Mouse (Mus musculus): ENCODE results near the gene Hoxd8. TPM values are rescaled to one million over a fixed set of nuclear protein-coding genes. Genes with fewer than 3 reads are reported as not detected.
A peak's percentile ranks its signal among the peaks of the same experiment; 100 is the strongest.

The Hoxd8 gene
- polyA plus RNA-seq, 1 experiment from 2014 or later, result 1.3 TPM

- TF ChIP-seq CTCF (IDR thresholded peaks at IDR 0.05; ENCODE audit: low read depth) (no peak), EP300 (optimal IDR thresholded peaks at IDR 0.05) (no peak)
- H3K9me3 ChIP-seq (ENCODE audit: control insufficient read depth, low read length), result no peaks in the 10 kb centered on the region
- H3K4me3 ChIP-seq (ENCODE audit: low read depth, low read length), result peak overlapping the region; percentile 23
- H3K27ac ChIP-seq (replicated peaks), result no peak overlapping the region
- no peak overlapping the region for H3K9ac ChIP-seq (ENCODE audit: low read length)
- DNase-seq (ENCODE audit: low spot score) (peak; percentile 20), ATAC-seq (ENCODE audit: low FRiP score, low TSS enrichment) (peak; percentile 43)
- H3K4me2 ChIP-seq (replicated peaks; ENCODE audit: low read depth), result peak overlapping the region; percentile 35
- WGBS, result 1% methylated on average over 58 of the region's 78 CpGs
- no peaks in the 10 kb centered on the region for H3K36me3 ChIP-seq (ENCODE audit: control insufficient read depth, insufficient read depth, low read length)
- H3K27me3 ChIP-seq (ENCODE audit: control insufficient read depth, insufficient read depth, low read length), result peaks cover 57% of the 10 kb centered on the region
- H3K4me1 ChIP-seq (replicated peaks; ENCODE audit: control insufficient read depth, insufficient read depth), result no peaks in the 10 kb centered on the region
These were observed 22.6 kb upstream of the Hoxd8 start for GRCm38 (mm10) chr2:74681594-74682531.

- Histone ChIP-seq H3K4me3 (ENCODE audit: low read depth, low read length) (peak overlapping the region; percentile 23), H3K27ac (replicated peaks) (no peak overlapping the region), H3K36me3 (ENCODE audit: control insufficient read depth, insufficient read depth, low read length) (no peaks in the 10 kb centered on the region), H3K27me3 (ENCODE audit: control insufficient read depth, insufficient read depth, low read length) (peaks cover 60% of the 10 kb centered on the region), H3K9ac (ENCODE audit: low read length) (no peak overlapping the region), H3K4me2 (replicated peaks; ENCODE audit: low read depth) (peak overlapping the region; percentile 35; the same call in 1 of the 2 replicates), H3K9me3 (ENCODE audit: control insufficient read depth, low read length) (no peaks in the 10 kb centered on the region), H3K4me1 (replicated peaks; ENCODE audit: control insufficient read depth, insufficient read depth) (no peaks in the 10 kb centered on the region)
- DNase-seq (ENCODE audit: low spot score) (no peak), ATAC-seq (ENCODE audit: low FRiP score, low TSS enrichment) (peak; percentile 33; the same call in 1 of the 2 replicates)
- WGBS, result 2% methylated on average over 30 of the region's 51 CpGs
- TF ChIP-seq CTCF (IDR thresholded peaks at IDR 0.05; ENCODE audit: low read depth) (no peak), EP300 (optimal IDR thresholded peaks at IDR 0.05) (no peak)
These were observed 21.6 kb upstream of the Hoxd8 start for GRCm38 (mm10) chr2:74682796-74683195.

DNA sequence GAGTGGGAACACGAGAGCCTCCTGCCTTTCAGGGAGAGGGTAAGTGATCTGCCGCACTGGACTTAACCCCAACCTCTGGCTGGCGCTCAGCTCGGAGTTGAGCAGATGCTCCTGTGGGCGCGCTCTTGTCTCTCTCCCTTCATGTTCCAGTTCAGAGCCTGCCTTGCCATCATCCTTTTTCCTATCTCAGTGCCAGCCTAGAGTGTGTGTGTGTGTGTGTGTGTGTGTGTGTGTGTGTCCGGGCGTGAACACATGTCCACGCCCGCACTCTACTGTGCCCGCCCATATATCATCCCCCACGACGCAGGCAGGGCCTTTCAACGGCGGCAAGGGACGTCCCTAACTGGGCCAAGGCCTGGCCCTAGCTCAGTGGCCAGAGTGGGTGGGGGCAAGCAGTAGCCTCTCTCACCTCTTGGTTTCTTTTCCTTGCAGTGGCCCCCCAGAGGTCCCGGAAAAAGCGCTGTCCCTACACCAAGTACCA, 20.9 kb upstream of the Hoxd8 start:
- WGBS, result 2% methylated on average over 18 of the region's 18 CpGs
- DNase-seq (ENCODE audit: low spot score) (peak; percentile 13), ATAC-seq (ENCODE audit: low FRiP score, low TSS enrichment) (no peak; the same call in 1 of the 2 replicates)
- Histone ChIP-seq H3K4me1 (replicated peaks; ENCODE audit: control insufficient read depth, insufficient read depth) (no peaks in the 10 kb centered on the region), H3K27ac (replicated peaks) (no peak overlapping the region), H3K36me3 (ENCODE audit: control insufficient read depth, insufficient read depth, low read length) (no peaks in the 10 kb centered on the region), H3K9ac (ENCODE audit: low read length) (no peak overlapping the region), H3K4me2 (replicated peaks; ENCODE audit: low read depth) (no peak overlapping the region), H3K9me3 (ENCODE audit: control insufficient read depth, low read length) (no peaks in the 10 kb centered on the region), H3K27me3 (ENCODE audit: control insufficient read depth, insufficient read depth, low read length) (peaks cover 57% of the 10 kb centered on the region), H3K4me3 (ENCODE audit: low read depth, low read length) (no peak overlapping the region)
- TF ChIP-seq CTCF (IDR thresholded peaks at IDR 0.05; ENCODE audit: low read depth) (no peak), EP300 (optimal IDR thresholded peaks at IDR 0.05) (no peak)

DNA sequence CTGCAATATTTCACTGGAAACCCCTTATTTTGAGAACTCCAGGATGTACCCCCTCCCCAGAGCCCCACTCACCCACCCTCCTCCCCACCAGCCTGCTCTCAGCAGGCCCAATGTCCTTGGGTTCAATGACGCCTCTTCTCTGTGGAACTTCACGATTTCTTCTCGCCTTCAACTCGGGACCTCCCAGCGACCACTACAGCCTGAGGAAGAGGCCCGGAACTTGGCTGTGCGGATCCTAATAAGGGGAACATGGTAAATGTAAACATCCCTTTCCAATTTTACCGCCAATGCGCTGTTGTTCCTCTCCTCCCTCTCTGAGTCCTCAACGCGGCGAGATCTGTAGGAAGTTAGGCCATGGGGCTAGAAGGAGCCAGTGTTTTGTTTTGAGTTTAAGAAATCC, 20.3 kb upstream of the Hoxd8 start:
- no peak overlapping the region for H3K9ac ChIP-seq (ENCODE audit: low read length)

GRCm38 (mm10) chr2:74685059-74685603, 19.3 kb upstream of the Hoxd8 start:
- no peaks in the 10 kb centered on the region for H3K4me1 ChIP-seq (replicated peaks; ENCODE audit: control insufficient read depth, insufficient read depth)
- no peak overlapping the region for H3K4me3 ChIP-seq (ENCODE audit: low read depth, low read length)
- no peaks in the 10 kb centered on the region for H3K9me3 ChIP-seq (ENCODE audit: control insufficient read depth, low read length)
- no peak overlapping the region for H3K27ac ChIP-seq (replicated peaks)
- H3K36me3 ChIP-seq (ENCODE audit: control insufficient read depth, insufficient read depth, low read length), result no peaks in the 10 kb centered on the region
- H3K4me2 ChIP-seq (replicated peaks; ENCODE audit: low read depth), result no peak overlapping the region
- no peak for TF ChIP-seq CTCF (IDR thresholded peaks at IDR 0.05; ENCODE audit: low read depth)
- TF ChIP-seq EP300 (optimal IDR thresholded peaks at IDR 0.05), result no peak
- H3K27me3 ChIP-seq (ENCODE audit: control insufficient read depth, insufficient read depth, low read length), result peaks cover 51% of the 10 kb centered on the region
- WGBS, result 10% methylated on average over 4 of the region's 4 CpGs
- H3K9ac ChIP-seq (ENCODE audit: low read length), result no peak overlapping the region
- DNase-seq (ENCODE audit: low spot score) (peak; percentile 4), ATAC-seq (ENCODE audit: low FRiP score, low TSS enrichment) (no peak)

More for the DNA sequence above, 20.3 kb upstream of the Hoxd8 start:
- Histone ChIP-seq H3K27ac (replicated peaks) (no peak overlapping the region), H3K27me3 (ENCODE audit: control insufficient read depth, insufficient read depth, low read length) (peaks cover 54% of the 10 kb centered on the region), H3K4me2 (replicated peaks; ENCODE audit: low read depth) (no peak overlapping the region), H3K4me1 (replicated peaks; ENCODE audit: control insufficient read depth, insufficient read depth) (no peaks in the 10 kb centered on the region), H3K4me3 (ENCODE audit: low read depth, low read length) (no peak overlapping the region), H3K36me3 (ENCODE audit: control insufficient read depth, insufficient read depth, low read length) (no peaks in the 10 kb centered on the region), H3K9me3 (ENCODE audit: control insufficient read depth, low read length) (no peaks in the 10 kb centered on the region)
- ATAC-seq (ENCODE audit: low FRiP score, low TSS enrichment) (no peak), DNase-seq (ENCODE audit: low spot score) (peak; percentile 11)
- TF ChIP-seq EP300 (optimal IDR thresholded peaks at IDR 0.05) (no peak), CTCF (IDR thresholded peaks at IDR 0.05; ENCODE audit: low read depth) (no peak)
- 4% methylated on average over 12 of the region's 12 CpGs for WGBS

Measured in stomach, postnatal 0 days (tissue).